Mouse (Mus musculus) liver, adult 2 months (tissue): ENCODE data around the gene Serpinf2. TPM values are rescaled to one million over a fixed set of nuclear protein-coding genes. Genes with fewer than 3 reads are reported as not detected.

Source experiments
- DNase-seq: peaks from one replicate; pipeline ENCODE4 v3.0.0-alpha.2; 2011; ENCODE audit warnings: low read depth, low spot score; ENCODE audit errors: extremely low read depth
- H3K27ac ChIP-seq: fragments of 200-500 bp; replicated peaks from 2 replicates; pipeline ENCODE4 v1.5.1; 2012; ENCODE audit warnings: low read depth, mild to moderate bottlenecking, control low read depth, inconsistent platforms, low read length; ENCODE audit not compliant: insufficient read depth
- H3K27me3 ChIP-seq: fragments of 200-500 bp; 2 replicates; pipeline ENCODE4 v1.6.1; 2012; ENCODE audit warnings: mild to moderate bottlenecking, moderate library complexity, low read length, inconsistent platforms; ENCODE audit not compliant: control insufficient read depth, insufficient read depth
- H3K36me3 ChIP-seq: fragments of 200-500 bp; 2 replicates; pipeline ENCODE4 v1.6.1; 2012; ENCODE audit warnings: low read length, inconsistent platforms; ENCODE audit not compliant: control insufficient read depth, insufficient read depth
- H3K4me1 ChIP-seq: fragments of 200-500 bp; 2 replicates; pipeline ENCODE4 v1.6.1; 2011; ENCODE audit warnings: low read length; ENCODE audit not compliant: control insufficient read depth, insufficient read depth
- H3K4me3 ChIP-seq: fragments of 200-500 bp; 2 replicates; pipeline ENCODE4 v1.5.1; 2011; ENCODE audit warnings: low read depth, mild to moderate bottlenecking, control low read depth, low read length, moderate library complexity; ENCODE audit not compliant: insufficient read depth
- H3K79me2 ChIP-seq: fragments of 200-500 bp; 2 replicates; pipeline ENCODE4 v1.6.1; 2012; ENCODE audit warnings: inconsistent platforms, mild to moderate bottlenecking, low read length, moderate library complexity; ENCODE audit not compliant: control insufficient read depth, insufficient read depth
- H3K9ac ChIP-seq: fragments of 200-500 bp; 2 replicates; pipeline ENCODE4 v1.6.1; 2012; ENCODE audit warnings: low read depth, mild to moderate bottlenecking, control low read depth, inconsistent platforms, low read length
- CTCF ChIP-seq: fragments of 200-500 bp; IDR thresholded peaks from 2 replicates; pipeline ENCODE4 v1.5.1; 2011; ENCODE audit warnings: low read depth, low read length, control low read depth
- POLR2A ChIP-seq: fragments of 200-500 bp; IDR thresholded peaks from 2 replicates; pipeline ENCODE4 v1.6.1; 2011; ENCODE audit warnings: low read length, control low read depth; ENCODE audit not compliant: insufficient read depth; ENCODE audit errors: extremely low read depth
- WGBS: fragments of 180-500 bp; shearing (Covaris S2); methylation state at CpG from one replicate; pipeline ENCODE4 v1.1.7; 2018; 5-methylcytosine and 5-hydroxymethylcytosine counted together
- polyA plus RNA-seq: library from polyadenylated mRNA; depleted of rRNA; stranded (reverse); fragments of >200 nt; gene quantifications from 2 replicates; pipeline ENCODE4 v1.2.3, GENCODE M21; 2012
- total RNA-seq: library from RNA; depleted of rRNA; stranded (reverse); fragments of >200 nt; gene quantifications from 2 replicates; pipeline ENCODE4 v1.2.3, GENCODE M21; 2014

Serpinf2 gene
- total and polyA plus RNA-seq, 2 experiments: 687 to 1,654 TPM

GRCm38 (mm10) chr11:75452812-75453557 lies 13.6 kb upstream of the Serpinf2 start:
- DNase-seq: no peak
- H3K4me1 ChIP-seq: peaks cover 42% of the 10 kb centered on the region
- 88% methylated on average over 31 of the region's 31 CpGs for WGBS
- peak overlapping the region; percentile 85; the same call in 1 of the 2 replicates for H3K9ac ChIP-seq
- H3K36me3 ChIP-seq: peaks cover 13% of the 10 kb centered on the region; the same call in 1 of the 2 replicates
- no peak overlapping the region for H3K27ac ChIP-seq
- H3K79me2 ChIP-seq: peaks cover 44% of the 10 kb centered on the region
- H3K27me3 ChIP-seq: no peaks in the 10 kb centered on the region
- no peak for TF ChIP-seq POLR2A
- TF ChIP-seq CTCF: no peak
- no peak overlapping the region for H3K4me3 ChIP-seq

GRCm38 (mm10) chr11:75452081-75452480 lies 12.7 kb upstream of the Serpinf2 start:
- no peak for TF ChIP-seq CTCF
- no peak for TF ChIP-seq POLR2A
- WGBS: 89% methylated on average over 8 of the region's 8 CpGs
- peaks cover 44% of the 10 kb centered on the region for H3K79me2 ChIP-seq
- no peaks in the 10 kb centered on the region for H3K27me3 ChIP-seq
- no peak overlapping the region for H3K4me3 ChIP-seq
- no peak for DNase-seq
- H3K9ac ChIP-seq: no peak overlapping the region
- H3K36me3 ChIP-seq: peaks cover 17% of the 10 kb centered on the region; the same call in 1 of the 2 replicates
- H3K4me1 ChIP-seq: peaks cover 40% of the 10 kb centered on the region
- H3K27ac ChIP-seq: no peak overlapping the region

GRCm38 (mm10) chr11:75450936-75451335 lies 11.5 kb upstream of the Serpinf2 start:
- 87% methylated on average over 15 of the region's 15 CpGs for WGBS
- TF ChIP-seq CTCF (no peak), POLR2A (no peak)
- H3K4me3 ChIP-seq: no peak overlapping the region
- no peak overlapping the region for H3K27ac ChIP-seq
- H3K9ac ChIP-seq: peak overlapping the region; percentile 20; the same call in 1 of the 2 replicates
- peaks cover 39% of the 10 kb centered on the region for H3K4me1 ChIP-seq
- no peak for DNase-seq
- H3K79me2 ChIP-seq: peaks cover 44% of the 10 kb centered on the region
- H3K27me3 ChIP-seq: no peaks in the 10 kb centered on the region
- peaks cover 20% of the 10 kb centered on the region; the same call in 1 of the 2 replicates for H3K36me3 ChIP-seq

GRCm38 (mm10) chr11:75450304-75450908 lies 11.0 kb upstream of the Serpinf2 start:
- peaks cover 20% of the 10 kb centered on the region; the same call in 1 of the 2 replicates for H3K36me3 ChIP-seq
- WGBS: 68% methylated on average over 8 of the region's 8 CpGs
- no peak overlapping the region for H3K4me3 ChIP-seq
- no peak overlapping the region for H3K27ac ChIP-seq
- peaks cover 44% of the 10 kb centered on the region for H3K79me2 ChIP-seq
- H3K27me3 ChIP-seq: no peaks in the 10 kb centered on the region
- no peak for TF ChIP-seq POLR2A
- no peak for TF ChIP-seq CTCF
- peaks cover 39% of the 10 kb centered on the region for H3K4me1 ChIP-seq
- peak overlapping the region; percentile 20; the same call in 1 of the 2 replicates for H3K9ac ChIP-seq
- no peak for DNase-seq

- Histone ChIP-seq H3K27ac (no peak overlapping the region), H3K9ac (no peak overlapping the region), H3K4me3 (no peak overlapping the region), H3K36me3 (peaks cover 24% of the 10 kb centered on the region; the same call in 1 of the 2 replicates), H3K4me1 (peaks cover 34% of the 10 kb centered on the region), H3K79me2 (peaks cover 44% of the 10 kb centered on the region), H3K27me3 (no peaks in the 10 kb centered on the region)
- TF ChIP-seq POLR2A (no peak), CTCF (no peak)
- WGBS: 68% methylated on average over 7 of the region's 7 CpGs
- DNase-seq: no peak
Measured at GRCm38 (mm10) chr11:75449695-75450094, 10.3 kb upstream of the Serpinf2 start.

GRCm38 (mm10) chr11:75448575-75448974 lies 9.2 kb upstream of the Serpinf2 start:
- H3K4me3 ChIP-seq: no peak overlapping the region
- 85% methylated on average over 3 of the region's 3 CpGs for WGBS

More at GRCm38 (mm10) chr11:75448575-75448974, 9.2 kb upstream of the Serpinf2 start:
- peaks cover 39% of the 10 kb centered on the region for H3K4me1 ChIP-seq
- DNase-seq: no peak
- H3K79me2 ChIP-seq: peaks cover 36% of the 10 kb centered on the region
- no peak for TF ChIP-seq CTCF
- no peak for TF ChIP-seq POLR2A
- no peak overlapping the region for H3K9ac ChIP-seq
- H3K27ac ChIP-seq: no peak overlapping the region
- H3K27me3 ChIP-seq: no peaks in the 10 kb centered on the region
- H3K36me3 ChIP-seq: peaks cover 24% of the 10 kb centered on the region; the same call in 1 of the 2 replicates
